Mouse (Mus musculus) CD4-positive, CD25-positive, alpha-beta regulatory T cell, adult 4 months (primary cell): Measurements from ENCODE around the gene Hecw2. TPM values are rescaled to one million over a fixed set of nuclear protein-coding genes. Genes with fewer than 3 reads are reported as not detected.

Experiments used
- ATAC-seq: one replicate; pipeline ENCODE4 v1.8.0; 2017
- polyA plus RNA-seq, 2 experiments: library from polyadenylated mRNA; unstranded; fragments of 100-300 nt; shearing (Covaris generic); gene quantifications; one replicate each; pipeline ENCODE4 v1.2.1; 2017

The Hecw2 gene
- polyA plus RNA-seq, 2 experiments from 2014 or later: not detected

GRCm38 (mm10) chr1:53776176-53776905, 418.6 kb downstream of the Hecw2 start:
- ATAC-seq: peak; percentile 63

DNA sequence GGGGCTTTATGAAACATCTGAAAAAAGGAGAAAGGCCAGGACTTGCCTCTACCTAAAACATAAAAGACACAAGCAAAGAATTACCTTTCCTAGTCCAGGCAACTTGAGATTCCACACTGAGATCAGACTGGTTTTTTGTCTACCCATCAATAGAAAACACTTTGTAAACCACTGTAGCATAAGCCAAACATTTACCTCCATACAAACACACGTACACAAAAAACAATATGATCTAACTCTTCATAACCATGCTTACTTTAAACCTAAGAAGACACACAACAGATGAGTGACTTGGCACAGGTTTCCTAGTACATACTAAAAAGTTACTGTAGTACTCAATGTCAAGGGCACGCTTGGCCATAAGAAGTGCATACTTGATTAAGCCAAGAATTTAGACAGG, 419.4 kb downstream of the Hecw2 start:
- no peak for ATAC-seq

DNA sequence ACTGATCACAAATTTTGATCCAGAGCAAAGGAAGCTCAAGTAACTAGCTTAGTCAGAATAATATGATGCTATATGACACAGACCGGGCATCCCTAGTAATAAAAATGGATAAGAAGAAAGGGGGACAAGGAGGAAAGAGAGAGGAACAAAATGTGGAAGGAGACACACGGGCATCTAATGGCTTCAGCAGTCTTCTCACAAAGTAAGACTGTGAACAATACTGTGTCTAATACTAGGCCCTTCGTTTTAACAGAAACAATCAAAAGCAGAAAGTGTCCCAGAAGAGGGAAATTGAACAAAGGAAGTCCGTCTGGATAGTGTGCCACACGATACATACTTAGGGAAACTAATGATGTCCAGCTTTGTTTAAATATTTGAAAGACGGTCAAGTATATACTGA, 419.9 kb downstream of the Hecw2 start:
- no peak for ATAC-seq

- no peak for ATAC-seq
Measured at GRCm38 (mm10) chr1:53774571-53774970, 420.4 kb downstream of the Hecw2 start.

DNA sequence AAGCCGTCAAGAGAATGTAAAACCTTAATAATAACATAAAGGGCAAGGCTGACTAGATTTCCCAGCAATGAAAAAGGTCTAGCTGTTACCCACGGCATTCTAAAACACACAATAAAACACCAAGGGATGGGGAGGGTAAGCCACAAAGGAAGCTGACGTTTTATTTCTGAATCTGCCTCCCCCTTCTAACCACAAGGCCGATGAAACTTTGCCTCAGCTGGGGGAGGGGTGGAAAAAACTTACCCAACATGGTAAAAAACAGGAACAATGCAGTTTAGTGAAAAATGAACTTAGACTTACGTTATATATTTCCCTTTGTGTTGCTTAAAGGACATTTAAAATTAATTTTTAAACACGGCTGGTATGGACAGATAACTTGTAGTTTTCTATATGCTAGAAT, 421.0 kb downstream of the Hecw2 start:
- peak; percentile 76 for ATAC-seq

- ATAC-seq: no peak
Measured at GRCm38 (mm10) chr1:53772967-53773366, 422.0 kb downstream of the Hecw2 start.

DNA sequence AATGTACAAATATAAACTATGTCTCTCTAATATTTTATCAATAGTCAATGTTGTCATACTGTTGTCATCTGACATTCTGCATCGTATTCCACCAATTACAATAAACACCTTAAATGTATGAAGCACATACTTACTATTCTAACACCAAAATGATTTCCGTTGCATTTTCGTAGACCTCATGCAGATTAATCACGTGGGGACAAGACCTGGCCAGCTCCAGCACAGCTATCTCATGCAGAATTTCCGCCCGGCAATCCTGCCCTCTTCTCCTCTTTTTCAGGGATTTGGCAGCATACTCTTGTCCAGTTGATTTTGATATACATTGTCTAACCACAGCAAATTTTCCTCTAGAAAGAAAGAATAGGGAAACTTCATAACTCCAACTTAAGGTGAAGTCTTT, 423.5 kb downstream of the Hecw2 start:
- no peak for ATAC-seq

GRCm38 (mm10) chr1:53766112-53766511, 428.9 kb downstream of the Hecw2 start:
- no peak for ATAC-seq

- ATAC-seq: no peak
Measured at GRCm38 (mm10) chr1:53757316-53757715, 437.7 kb downstream of the Hecw2 start.

Other genes starting within 250 kb of the Hecw2 start
- under 1 TPM in 1 of 2 experiments, not detected in 1; 0.34 TPM for gene Ccdc150, start 55.5 kb upstream of the Hecw2 start, polyA plus RNA-seq
- gene Gtf3c3, start 243.8 kb upstream of the Hecw2 start, polyA plus RNA-seq: 10 to 100 TPM; 21.5 to 24.9 TPM